Mouse (Mus musculus): ENCODE results near the gene Il27ra.
"Not testable (repeated sequence)": the region's sequence is repeated elsewhere in the genome, so short reads cannot be mapped to it uniquely, and the experiment has no call there.

Gene Il27ra

GRCm38 (mm10) chr8:84021096-84021495, 21.3 kb downstream of the Il27ra start, which contains the start of gene Palm3:
Gene Palm3 (plus strand): TSS chr8:84021471.
- DNase-seq (ENCODE audit: low read depth, low spot score): no peak

GRCm38 (mm10) chr8:84019738-84020137, 22.7 kb downstream of the Il27ra start:
- DNase-seq (ENCODE audit: low read depth, low spot score): no peak

- DNase-seq (ENCODE audit: low read depth, low spot score): no peak
Measured at GRCm38 (mm10) chr8:84015833-84016232, 26.6 kb downstream of the Il27ra start.

GRCm38 (mm10) chr8:84012499-84013165, 29.8 kb downstream of the Il27ra start:
- no peak for DNase-seq (ENCODE audit: low read depth, low spot score)

- DNase-seq (ENCODE audit: low read depth, low spot score): no peak
Measured at GRCm38 (mm10) chr8:84011705-84012498, 30.5 kb downstream of the Il27ra start, which contains the start of gene 2210011C24Rik. Gene 2210011C24Rik (minus strand): TSS chr8:84012171.

- DNase-seq (ENCODE audit: low read depth, low spot score): no peak
Measured at GRCm38 (mm10) chr8:84010625-84011611, 31.5 kb downstream of the Il27ra start.

GRCm38 (mm10) chr8:84009876-84010275, 32.5 kb downstream of the Il27ra start:
- DNase-seq (ENCODE audit: low read depth, low spot score): peak; percentile 63

- DNase-seq (ENCODE audit: low read depth, low spot score): no peak
Measured at GRCm38 (mm10) chr8:84008362-84008761, 34.0 kb downstream of the Il27ra start.

GRCm38 (mm10) chr8:84005502-84005901, 36.9 kb downstream of the Il27ra start:
- DNase-seq (ENCODE audit: low read depth, low spot score): not testable (repeated sequence)

GRCm38 (mm10) chr8:84004533-84005201, 37.7 kb downstream of the Il27ra start:
- peak; percentile 73 for DNase-seq (ENCODE audit: low read depth, low spot score)

- no peak for DNase-seq (ENCODE audit: low read depth, low spot score)
Measured at GRCm38 (mm10) chr8:84003612-84004246, 38.7 kb downstream of the Il27ra start.

- no peak for DNase-seq (ENCODE audit: low read depth, low spot score)
Measured at GRCm38 (mm10) chr8:84002957-84003611, 39.3 kb downstream of the Il27ra start.

- no peak for DNase-seq (ENCODE audit: low read depth, low spot score)
Measured at GRCm38 (mm10) chr8:84001281-84002000, 40.9 kb downstream of the Il27ra start, which contains the start of gene 1700067K01Rik. Gene 1700067K01Rik (plus strand): TSS chr8:84001502.

- no peak for DNase-seq (ENCODE audit: low read depth, low spot score)
Measured at GRCm38 (mm10) chr8:83999825-84000224, 42.6 kb downstream of the Il27ra start.

- no peak for DNase-seq (ENCODE audit: low read depth, low spot score)
Measured at GRCm38 (mm10) chr8:83999057-83999705, 43.2 kb downstream of the Il27ra start.

- no peak for DNase-seq (ENCODE audit: low read depth, low spot score)
Measured at GRCm38 (mm10) chr8:83998231-83999056, 43.9 kb downstream of the Il27ra start.

GRCm38 (mm10) chr8:83997511-83998141, 44.8 kb downstream of the Il27ra start, which contains the start of gene Samd1:
Gene Samd1 (plus strand): TSS chr8:83997672.
- DNase-seq (ENCODE audit: low read depth, low spot score): no peak

All from retina, adult 2 months (tissue).